Mouse (Mus musculus) thymus, postnatal 10 days (tissue): Measurements from ENCODE around the gene Emcn.

Experiments used
- DNase-seq, 2 experiments: peaks; one replicate each; pipeline ENCODE4 v3.0.0; 2021; ENCODE audit warnings: low spot score in 2 of 2

The Emcn gene

DNA sequence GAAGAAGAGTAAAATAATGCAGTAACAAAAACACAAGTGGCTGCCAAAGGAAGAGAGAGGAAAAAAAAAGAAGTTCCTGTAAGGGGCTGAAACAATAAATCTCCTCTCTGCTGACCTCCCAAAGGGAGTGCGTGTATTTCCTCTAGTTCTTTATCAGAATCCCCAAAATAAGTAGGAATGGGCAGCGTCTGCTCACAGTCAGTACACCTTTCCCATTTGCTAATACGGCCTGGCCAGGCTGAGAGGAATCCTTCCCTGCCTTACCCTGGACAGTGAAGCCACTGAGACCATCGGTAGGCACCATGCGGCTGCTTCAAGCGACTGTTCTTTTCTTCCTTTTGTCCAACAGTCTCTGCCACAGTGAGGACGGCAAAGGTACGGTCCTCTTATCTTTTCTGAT lies at the start of gene Emcn:
Gene Emcn (plus strand): TSS at position 130 of the 400 bp plus-strand sequence.
- no peak for DNase-seq

DNA sequence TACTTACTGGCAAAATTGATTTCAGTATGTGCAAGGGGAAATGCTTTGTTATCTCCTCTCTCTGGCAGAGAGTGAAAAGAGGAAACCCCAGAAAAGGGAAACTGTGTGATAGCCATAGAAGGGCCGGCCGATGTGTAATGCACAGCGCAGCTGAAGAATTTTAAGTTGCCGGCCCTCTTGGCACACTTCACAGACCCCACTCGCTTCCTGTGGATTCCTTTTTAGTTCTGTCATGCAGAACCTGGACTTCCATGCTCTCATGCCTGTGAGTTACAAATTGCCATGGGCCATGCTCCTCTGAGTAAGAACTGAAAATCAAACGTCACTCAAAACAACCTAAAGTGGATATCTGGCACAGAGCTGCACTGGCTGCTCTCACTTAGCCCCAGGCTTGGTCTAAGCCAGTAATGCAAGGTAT lies 47.7 kb upstream of the Emcn start:
- no peak for DNase-seq

DNA sequence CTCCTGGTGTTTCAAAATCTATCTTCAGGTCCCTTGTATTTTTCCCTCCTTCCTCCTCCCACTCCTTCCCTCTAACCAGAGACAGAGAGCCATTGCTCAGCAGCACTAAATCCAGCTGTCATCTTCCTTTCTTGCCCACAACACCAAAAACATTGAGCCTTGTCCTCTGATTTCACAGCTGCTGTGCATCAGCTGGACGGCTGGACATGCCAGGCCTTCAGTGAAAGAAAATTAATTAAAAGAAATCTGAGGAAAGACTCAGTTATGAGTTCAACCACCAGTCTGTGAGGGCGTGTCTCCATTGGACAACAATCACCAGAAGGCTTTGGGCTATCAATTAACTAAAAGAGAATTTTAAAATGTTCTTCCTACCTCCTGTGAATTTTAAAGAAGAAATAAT lies 42.6 kb upstream of the Emcn start:
- DNase-seq, result no peak

DNA sequence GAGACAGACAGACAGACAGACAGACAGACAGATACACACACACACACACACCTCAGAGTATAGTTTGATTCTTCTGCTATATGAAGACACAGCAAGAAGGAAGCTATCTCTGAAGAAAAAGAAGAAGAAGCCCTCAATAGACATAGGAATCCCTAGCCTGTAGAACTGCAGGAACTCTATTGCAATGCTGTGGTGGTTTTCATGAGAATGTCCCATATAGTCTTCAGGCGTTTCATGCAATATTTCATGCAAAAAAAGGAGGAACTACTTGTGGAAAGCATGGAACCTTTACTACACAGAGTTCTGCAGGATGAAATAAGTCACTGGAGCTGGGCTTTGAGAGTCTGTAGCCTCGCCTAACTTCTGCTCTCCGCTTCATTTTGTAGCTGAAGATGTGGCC lies 40.7 kb upstream of the Emcn start:
- DNase-seq, result no peak

DNA sequence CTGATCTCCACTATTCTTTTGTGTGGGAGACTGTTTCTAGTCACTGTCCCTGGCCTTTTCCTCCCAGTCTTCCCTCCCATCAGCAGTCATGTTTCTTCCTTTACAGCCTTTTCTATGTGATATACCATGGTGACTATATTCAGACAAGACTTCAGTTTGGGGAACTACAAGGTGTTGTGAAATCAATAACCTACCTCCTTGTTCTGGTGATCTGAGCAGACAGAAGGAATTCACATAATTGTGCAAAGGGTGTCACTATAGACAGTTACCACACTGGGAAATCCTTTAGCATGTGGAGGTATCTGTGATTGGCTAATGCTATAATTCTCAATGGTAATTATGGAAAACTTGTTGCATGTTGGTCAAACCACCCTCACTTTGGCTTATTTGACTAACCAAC lies 39.7 kb upstream of the Emcn start:
- no peak for DNase-seq

DNA sequence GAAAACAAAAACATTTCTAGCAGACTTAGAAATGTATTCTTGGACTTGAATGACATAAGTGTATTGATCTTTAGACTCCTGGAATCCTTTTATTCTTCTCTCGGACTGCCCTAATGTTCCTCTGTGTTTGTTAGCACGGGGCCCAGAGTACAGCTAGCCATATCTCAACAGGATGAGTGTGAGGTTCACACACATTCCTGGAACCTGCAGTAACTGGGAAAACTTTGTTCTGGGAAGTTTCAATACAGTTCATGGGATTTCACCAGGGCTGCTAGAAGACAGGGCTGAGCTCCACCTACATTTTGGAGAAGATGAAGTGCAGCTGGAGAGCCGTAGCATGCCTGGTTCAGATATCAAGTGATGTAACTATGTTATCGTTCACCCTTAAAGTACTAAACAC lies 38.1 kb upstream of the Emcn start:
- no peak for DNase-seq

DNA sequence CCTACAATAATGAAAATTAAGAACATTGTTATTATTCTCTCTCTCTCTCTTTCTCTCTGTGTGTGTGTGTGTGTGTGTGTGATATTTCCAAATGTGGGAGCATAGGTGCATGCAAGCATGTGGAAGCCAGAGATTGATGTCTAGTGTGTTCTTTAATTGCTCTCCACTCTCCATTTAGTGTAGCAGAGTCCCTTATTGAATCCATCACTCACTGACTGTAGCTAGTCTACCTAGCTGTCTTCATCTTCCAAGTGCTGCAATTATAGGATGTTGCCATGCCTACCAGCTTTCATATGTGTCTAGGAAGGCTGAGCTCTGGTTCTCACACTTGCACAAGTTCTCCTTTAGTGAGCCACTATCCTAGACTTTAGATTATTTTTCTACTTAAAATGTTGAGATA lies 30.9 kb upstream of the Emcn start:
- DNase-seq, result no peak

DNA sequence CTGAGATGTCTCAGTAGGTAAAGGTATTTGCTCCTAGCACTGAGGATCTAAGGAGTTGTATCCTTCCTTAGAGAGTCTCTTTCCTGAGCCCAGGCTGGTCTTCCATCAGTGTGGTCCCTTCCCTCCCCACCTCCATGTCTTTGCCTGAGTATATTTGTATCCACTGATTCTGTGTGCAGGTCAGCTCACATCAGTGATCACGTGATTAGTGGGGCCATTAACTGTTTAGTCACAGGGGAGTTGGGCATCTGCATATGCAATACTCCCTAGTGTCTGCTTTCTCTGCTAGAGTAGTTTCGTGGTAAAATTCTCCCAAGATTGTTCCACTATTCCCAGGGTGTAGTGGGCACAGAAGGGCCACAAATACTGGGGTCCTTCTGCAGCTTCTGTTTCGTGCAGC lies 28.3 kb upstream of the Emcn start:
- DNase-seq, result no peak

DNA sequence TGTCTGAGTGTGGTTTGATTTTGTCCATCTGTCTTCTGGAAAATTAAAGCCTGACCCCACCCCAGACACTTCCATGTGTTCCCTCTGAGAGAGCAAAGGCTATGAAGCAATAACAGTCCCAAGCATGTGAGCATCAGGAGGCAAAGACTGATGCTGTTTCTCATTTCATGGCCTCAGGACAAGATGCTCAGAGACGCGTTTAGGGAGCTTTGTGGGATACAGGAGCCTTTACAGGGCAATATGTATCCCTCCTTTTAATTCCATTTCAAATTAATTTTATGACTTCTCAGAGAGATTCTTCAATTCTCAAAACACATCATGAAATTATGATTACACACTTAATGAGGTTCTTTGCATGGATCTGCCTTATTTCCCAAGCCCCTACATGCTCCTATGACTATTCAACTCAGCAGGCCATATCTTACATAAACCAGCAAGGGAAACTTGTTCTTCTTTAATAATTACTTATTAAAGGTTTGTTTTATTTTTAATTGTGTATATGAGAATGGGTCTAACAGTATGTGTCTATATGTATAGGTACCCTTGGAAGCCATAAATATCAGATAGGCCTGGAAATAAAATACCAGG lies 27.0 kb upstream of the Emcn start:
- no peak for DNase-seq

DNA sequence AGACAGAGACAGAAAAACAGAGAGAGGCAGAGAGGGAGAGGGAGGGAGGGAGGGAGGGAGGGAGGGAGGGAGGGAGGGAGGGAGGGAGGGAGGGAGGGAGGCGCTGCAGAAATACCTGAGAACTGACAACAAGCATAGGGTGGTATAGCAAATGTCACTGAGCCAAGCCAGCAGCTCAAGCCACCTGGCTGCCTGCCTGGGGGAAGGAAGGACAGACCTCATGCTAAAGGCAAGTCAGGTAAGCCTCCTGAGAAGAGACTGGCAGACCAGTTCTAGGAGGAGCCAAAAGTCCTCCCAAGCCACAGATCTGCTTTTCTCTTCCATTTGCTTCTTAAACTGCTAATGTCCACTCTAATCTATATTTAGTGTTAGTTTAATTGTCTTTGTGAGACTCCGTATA lies 22.5 kb upstream of the Emcn start:
- no peak for DNase-seq

DNA sequence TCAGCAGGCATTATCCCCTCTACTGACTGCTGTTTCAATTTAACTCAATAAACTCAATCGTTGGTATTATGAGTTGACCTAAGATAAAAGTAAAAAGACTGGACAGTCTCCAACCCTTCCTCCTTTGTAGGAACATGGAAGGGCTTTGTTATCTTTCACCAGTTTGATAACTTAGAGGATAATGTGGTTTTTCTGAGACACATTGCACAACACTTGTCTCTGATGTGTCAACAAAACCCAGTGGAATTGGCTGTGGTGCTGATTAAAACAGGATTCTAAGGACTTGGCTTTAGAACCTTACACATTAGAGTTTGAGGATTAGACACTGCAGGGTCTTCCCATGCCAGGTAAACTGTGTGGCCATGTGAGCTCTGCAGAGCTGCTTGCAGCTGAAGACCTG lies 20.9 kb upstream of the Emcn start:
- no peak for DNase-seq

DNA sequence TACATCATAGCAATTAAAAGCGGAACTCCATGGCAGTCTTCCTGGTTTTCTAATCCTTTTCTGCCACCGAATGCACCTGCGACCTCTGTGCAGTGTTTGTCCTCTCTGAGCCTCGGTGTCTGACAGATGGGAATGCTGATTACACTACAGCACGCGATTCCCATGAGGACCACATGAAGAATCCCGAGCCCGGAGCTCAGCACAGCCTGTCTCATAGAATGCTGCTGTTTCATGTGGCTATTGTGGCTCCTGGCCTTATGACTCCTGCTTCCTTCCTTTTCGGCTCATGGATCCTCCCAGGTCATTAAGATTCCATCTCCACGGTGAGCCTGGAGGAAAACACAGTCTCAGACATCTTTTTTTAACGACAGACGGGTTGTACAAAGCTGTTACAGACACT lies 18.6 kb upstream of the Emcn start:
- DNase-seq, result no peak

DNA sequence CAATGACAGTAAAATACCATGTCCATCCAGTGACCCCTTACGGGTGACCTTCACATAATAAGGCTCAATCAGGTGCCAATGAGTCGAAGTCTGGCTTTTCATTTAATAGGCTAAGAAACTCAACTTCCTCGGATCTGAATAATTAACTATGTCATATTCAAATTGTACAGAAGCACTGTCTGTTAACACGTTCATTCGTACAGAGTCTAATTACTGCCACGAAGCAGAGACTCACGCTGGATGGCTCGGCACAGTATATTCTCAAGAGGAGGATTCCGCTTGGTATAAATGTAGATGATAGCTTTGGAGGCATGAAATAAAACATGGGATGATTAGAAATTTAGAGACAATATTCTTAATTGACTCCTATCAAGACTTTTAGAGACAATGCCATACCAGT lies 11.0 kb upstream of the Emcn start:
- DNase-seq, result no peak

DNA sequence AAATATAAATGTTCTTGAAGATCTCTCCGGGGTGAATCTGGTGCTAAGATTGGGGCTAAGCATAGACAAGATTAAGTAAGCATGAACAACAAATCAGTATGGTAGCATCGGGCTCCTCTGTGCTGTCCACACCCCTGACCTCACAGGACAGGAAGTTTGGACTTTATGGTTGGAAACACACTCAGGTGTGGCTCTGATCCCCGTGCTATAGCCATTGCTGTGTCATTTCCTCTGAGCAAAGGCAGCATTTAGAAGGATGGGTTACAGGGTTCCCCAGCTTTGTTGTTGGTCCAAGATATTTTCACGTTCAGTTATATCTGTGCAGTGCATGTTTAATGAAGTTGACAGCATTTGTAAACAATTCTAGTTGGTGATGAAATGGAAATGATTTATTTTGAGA lies 9.9 kb upstream of the Emcn start:
- no peak for DNase-seq

DNA sequence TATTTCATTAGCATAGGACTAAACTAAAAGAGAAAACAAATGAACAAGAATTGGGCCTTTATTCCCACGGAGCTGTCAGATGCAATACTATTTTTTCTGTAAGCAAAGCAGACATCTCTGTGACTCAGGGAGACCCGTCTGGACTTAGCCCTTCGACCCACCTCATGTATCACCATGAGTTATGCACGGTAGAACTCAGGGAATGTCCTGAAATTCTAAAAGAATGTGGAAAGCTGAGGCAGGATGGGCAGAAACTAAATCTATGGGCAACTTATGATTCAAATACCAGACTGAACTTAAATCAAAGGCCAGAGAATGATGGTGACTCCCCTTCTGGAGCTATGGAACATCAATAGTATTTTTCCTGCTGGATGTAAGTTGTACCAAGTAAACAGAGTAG lies 8.3 kb upstream of the Emcn start:
- no peak for DNase-seq

DNA sequence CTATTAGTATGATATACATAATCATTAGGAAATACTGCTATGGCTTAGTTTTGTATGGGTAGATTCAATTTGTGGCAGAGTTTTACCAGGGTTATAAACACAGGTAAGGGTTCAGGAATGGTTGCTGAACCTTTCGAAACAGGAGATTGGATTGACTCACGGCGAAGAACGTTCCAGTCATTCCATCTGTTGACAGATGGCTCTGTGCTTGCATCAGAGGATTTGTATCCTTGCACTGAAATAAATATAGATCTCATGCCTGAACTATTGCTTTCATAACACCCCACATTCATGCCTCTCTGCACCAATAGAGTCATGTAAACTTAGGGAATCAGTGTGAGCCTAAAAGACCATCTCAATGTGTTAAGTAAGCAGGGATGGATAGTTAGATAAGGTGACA lies 4.9 kb upstream of the Emcn start:
- no peak for DNase-seq

DNA sequence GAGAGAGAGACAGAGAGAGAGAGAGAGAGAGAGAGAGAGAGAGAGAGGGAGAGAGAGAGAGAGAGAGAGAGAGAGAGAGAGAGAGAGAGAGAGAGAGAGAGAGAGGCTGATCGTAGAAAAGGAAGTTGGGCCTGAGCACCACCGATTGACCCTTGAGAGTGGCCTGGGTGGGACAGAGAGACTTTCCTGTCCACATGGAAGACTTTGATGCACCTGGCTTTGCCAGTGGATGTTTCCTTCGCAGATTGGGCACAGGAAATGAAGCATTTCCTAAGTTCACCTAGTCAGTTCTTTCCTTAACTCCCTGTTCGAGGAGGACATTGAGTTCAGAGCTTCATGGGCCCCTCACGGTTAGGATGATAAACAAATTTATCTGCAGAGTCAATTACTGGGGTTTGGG lies 2.6 kb downstream of the Emcn start:
- DNase-seq, result no peak

DNA sequence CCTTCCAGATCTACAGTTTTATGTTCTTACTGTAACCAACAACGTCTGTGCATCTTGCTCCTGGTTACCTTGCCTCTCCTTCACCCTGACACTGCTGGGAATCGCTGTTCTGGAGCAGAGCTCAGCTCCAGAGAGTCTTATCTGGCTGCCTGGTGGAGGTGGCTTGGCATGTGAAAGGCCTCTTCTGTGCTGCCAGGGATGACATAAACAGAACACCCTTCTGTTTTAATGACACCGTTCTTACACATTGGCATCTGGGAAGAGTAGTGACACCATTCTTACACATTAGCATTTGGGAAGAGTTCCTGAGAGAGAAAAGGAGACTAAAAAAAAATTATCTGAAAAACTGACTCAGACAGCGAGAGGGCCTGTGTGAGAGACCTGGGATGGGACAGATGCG lies 11.0 kb downstream of the Emcn start:
- no peak for DNase-seq

DNA sequence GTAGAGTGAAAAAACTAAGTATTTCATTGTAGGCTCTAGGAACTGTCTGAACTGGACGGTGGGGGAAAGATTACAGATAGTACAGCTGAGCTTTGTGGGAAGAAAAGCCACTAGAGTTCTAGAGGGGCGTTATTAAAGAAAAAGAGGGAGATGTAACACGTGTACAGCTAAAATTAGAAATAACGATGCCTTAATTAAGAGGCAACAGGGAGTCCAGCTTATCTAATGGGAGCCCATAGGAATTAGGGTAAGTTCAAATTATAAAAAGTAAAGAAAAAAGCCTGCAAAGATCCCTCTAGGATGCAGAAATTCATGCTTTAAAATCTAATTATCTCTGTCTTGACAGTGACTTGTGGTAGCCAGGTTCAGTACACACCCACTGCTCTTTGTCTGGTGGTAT lies 15.8 kb downstream of the Emcn start:
- DNase-seq, result no peak

DNA sequence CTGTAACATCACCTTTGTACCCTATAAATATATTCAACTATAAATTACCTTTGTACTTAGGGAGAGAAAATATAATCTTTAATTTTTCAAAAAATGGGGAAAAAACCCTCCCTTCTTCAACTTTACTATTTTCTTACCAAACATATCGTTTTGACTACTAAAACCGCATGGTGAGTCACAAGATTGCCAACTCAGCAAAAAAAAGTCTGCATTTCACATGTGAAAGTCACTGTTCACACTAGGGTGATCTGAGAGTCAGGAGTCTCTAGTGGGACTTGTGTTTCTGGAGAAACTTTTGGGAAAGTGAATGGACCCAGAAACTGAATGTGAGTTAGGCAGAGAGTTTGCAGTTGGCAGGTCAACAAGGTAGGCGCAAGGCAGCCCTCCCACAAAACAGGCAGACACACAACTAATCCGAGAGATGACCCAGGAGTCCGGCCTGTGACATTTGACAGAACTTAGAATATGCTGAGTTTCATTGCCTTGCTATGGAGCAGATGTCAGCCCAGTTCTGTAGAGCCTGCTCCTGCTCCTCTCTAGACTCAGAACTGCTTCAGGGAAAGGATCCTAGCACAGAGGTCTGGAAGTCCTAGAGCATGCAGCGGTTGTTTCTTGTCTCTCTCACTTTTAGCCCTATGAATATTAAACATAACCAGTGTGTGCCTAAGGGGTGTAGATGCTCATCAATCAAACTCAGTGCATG lies 26.4 kb downstream of the Emcn start:
- no peak for DNase-seq

DNA sequence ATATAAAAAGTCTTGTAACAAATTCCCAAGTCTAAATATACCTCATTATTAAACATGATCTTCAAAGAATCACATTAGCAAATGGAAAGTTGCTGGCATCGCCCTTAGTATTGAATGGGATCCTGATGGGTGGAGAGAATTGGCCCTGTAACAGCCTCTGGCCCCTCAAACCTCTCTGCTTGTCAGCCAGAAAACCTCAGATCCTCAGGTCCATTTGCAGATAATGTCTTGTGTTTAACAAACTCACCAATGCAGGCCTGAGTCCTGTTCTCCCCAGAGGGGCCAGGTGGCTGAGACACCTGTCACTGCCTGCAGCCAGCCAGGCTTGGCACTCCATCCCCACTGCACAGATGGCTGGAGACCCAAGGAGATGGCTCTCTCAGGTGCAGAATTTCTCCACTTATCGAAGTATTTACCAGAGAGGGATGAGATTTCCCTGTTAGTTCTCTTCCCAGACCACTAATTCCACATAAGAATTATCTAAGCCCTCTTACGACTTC lies 27.0 kb downstream of the Emcn start:
- DNase-seq, result no peak

DNA sequence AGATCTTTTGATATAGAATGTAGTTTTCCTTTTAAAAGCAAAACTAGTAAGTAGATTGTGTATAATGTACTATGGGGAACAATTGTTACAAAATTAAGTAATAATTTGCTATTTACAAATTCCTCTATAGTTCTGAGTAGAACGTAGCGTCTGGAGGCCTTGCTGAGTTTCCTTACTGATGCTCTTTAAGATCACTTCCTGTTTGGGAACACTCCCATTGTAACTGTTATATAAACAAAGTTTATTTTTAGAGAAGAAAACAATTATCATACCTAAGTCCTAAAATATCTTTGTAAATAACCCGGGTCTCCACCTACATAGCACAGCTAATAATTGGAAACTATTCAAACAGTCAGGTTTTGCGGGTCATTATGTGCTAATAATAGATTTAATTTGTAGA lies 32.0 kb downstream of the Emcn start:
- DNase-seq, result no peak

DNA sequence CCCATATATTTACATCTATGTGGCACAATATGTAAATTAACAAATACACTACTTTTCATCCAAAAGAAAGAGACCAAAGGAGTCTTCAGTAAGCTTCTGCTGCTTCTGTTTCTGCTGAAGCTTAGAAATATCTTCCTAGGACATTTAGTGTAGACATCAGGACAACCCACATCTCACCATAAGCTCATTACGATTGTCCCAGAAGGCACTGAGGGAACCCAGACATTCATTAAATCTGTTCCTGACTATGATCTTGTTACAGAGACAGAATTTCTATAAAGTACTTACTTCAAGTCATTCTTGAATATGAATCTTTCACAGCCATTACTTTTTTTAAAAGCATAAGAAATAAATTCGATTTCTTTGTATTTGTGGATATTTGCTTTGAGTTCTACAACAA lies 41.4 kb downstream of the Emcn start:
- no peak for DNase-seq

DNA sequence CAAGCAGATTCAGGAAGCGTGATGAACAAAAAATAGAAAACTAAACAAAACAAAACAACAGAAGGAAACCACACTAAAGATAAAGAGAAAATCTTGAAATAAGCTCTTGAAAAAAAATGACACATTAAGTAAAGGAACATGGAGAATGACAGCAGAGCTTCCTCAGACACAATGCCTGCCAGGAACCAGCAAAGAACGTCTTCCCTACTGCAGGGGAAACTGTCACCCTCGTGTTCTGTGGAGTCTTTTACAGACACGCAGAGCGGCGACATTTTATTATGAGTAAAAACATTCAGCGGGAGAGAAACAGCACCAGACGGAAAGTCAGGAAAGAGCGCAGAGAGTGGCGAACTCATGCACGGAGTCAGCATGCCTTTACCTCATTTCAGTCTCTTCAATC lies 54.7 kb downstream of the Emcn start:
- DNase-seq, result no peak
